Mouse (Mus musculus) neural tube, embryonic 14.5 days (tissue): Measurements from ENCODE around the gene Gusb. TPM values are rescaled to one million over a fixed set of nuclear protein-coding genes. Genes with fewer than 3 reads are reported as not detected.
"Not testable (repeated sequence)": the region's sequence is repeated elsewhere in the genome, so short reads cannot be mapped to it uniquely, and the experiment has no call there.

ENCODE experiments used
- ATAC-seq: fragments of 200-750 bp; cut with Nextera tagmentation; 2 replicates; pipeline ENCODE4 v1.8.0; 2017; ENCODE audit warnings: low read depth, mild to moderate bottlenecking, moderate TSS enrichment, moderate library complexity
- H3K27ac ChIP-seq: fragments of 300-500 bp; sonication (generic); 2 replicates; pipeline ENCODE4 v1.5.1; 2014; ENCODE audit warnings: low read depth, mild to moderate bottlenecking, control low read depth, low read length, moderate library complexity, mixed read lengths
- H3K27me3 ChIP-seq: fragments of 300-500 bp; sonication (generic); 2 replicates; pipeline ENCODE4 v1.6.1; 2014; ENCODE audit warnings: low read length; ENCODE audit not compliant: control insufficient read depth, insufficient read depth
- H3K36me3 ChIP-seq: fragments of 300-500 bp; sonication (generic); 2 replicates; pipeline ENCODE4 v1.6.1; 2014; ENCODE audit warnings: low read length, mixed read lengths; ENCODE audit not compliant: control insufficient read depth, insufficient read depth
- H3K4me1 ChIP-seq: fragments of 300-500 bp; sonication (generic); 2 replicates; pipeline ENCODE4 v1.6.1; 2014; ENCODE audit warnings: low read length; ENCODE audit not compliant: control insufficient read depth, insufficient read depth
- H3K4me2 ChIP-seq: fragments of 300-500 bp; sonication (generic); 2 replicates; pipeline ENCODE4 v1.6.1; 2014; ENCODE audit warnings: mild to moderate bottlenecking, low read depth, low read length, control low read depth
- H3K4me3 ChIP-seq: fragments of 300-500 bp; sonication (generic); 2 replicates; pipeline ENCODE4 v1.5.1; 2014; ENCODE audit warnings: low read depth, low read length, control low read depth, mixed read lengths
- H3K9ac ChIP-seq: fragments of 300-500 bp; sonication (generic); replicated peaks from 2 replicates; pipeline ENCODE4 v1.6.1; 2014; ENCODE audit warnings: low read depth, mild to moderate bottlenecking, control low read depth, low read length, mixed read lengths
- H3K9me3 ChIP-seq: fragments of 300-500 bp; sonication (generic); 2 replicates; pipeline ENCODE4 v1.6.1; 2016; ENCODE audit warnings: low read length; ENCODE audit not compliant: control insufficient read depth
- WGBS: fragments of 180-500 bp; shearing (Covaris S2); extraction: QIAGEN DNeasy Blood & Tissue Kit; methylation state at CpG from one replicate; pipeline ENCODE4 v1.1.7; 2014; 5-methylcytosine and 5-hydroxymethylcytosine counted together
- polyA plus RNA-seq: library from polyadenylated mRNA; unstranded; fragments of >200 nt; fragmentation: Nextera tagmentation; extraction: Ambion mirVana; gene quantifications from 2 replicates; pipeline ENCODE4 v1.2.1, GENCODE M21; 2014

Gene Gusb
- polyA plus RNA-seq, 1 experiment from 2014 or later, result 32.7 TPM

DNA sequence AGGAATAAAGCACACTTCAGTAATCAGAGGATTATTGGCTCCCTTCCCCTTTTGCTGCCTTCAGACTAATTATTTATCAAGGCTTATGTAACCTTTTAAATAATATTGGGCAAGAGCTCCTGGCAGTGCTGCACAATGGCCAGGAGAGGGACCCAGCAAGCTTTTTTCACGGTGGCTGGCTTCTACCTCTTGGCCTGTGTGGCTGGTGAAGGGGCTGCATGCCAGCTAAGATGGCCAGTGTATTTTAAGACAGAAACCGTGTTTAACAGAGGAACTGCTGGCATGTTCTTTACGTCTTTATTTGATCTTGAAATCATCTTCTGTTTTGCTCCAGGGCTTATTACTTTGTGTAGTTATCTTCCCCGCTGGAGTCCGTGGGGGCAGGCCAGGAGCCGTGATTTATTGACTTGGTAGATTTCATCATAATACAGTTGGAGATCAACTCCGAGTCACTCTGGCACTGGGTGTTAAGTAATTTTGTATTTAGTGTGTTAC is 41.4 kb upstream of the Gusb start:
- Histone ChIP-seq H3K27ac (no peak overlapping the region), H3K4me1 (no peaks in the 10 kb centered on the region), H3K4me2 (no peak overlapping the region), H3K4me3 (no peak overlapping the region), H3K27me3 (no peaks in the 10 kb centered on the region), H3K9me3 (no peaks in the 10 kb centered on the region), H3K36me3 (peaks cover 36% of the 10 kb centered on the region), H3K9ac (no peak overlapping the region)
- no peak for ATAC-seq
- 75% methylated on average over 7 of the region's 7 CpGs for WGBS

DNA sequence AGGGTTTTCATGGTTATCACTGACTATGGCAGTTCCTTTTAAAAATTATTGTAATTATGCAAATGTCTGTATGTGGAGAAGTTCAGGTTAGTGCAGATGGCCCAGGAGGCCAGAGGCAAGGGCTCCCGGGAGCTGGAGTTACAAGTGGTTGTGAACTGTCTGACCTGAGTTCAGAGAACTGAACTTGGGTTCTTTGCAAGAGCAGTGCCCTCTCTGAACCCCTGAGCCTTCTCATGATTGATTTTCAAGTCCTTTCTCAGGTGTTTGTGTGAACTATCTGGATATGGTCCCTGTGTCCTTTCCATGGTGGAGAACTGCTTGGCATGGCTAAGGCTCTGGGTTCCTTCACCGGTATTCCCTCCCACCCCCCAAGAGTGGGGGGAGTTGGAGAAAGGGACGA is 40.9 kb upstream of the Gusb start:
- no peak overlapping the region for H3K4me2 ChIP-seq
- H3K9ac ChIP-seq, result no peak overlapping the region
- 82% methylated on average over 3 of the region's 3 CpGs for WGBS
- no peaks in the 10 kb centered on the region for H3K4me1 ChIP-seq
- peaks cover 34% of the 10 kb centered on the region for H3K36me3 ChIP-seq
- no peaks in the 10 kb centered on the region for H3K9me3 ChIP-seq
- no peak overlapping the region for H3K4me3 ChIP-seq
- ATAC-seq, result no peak
- no peak overlapping the region for H3K27ac ChIP-seq
- no peaks in the 10 kb centered on the region for H3K27me3 ChIP-seq

DNA sequence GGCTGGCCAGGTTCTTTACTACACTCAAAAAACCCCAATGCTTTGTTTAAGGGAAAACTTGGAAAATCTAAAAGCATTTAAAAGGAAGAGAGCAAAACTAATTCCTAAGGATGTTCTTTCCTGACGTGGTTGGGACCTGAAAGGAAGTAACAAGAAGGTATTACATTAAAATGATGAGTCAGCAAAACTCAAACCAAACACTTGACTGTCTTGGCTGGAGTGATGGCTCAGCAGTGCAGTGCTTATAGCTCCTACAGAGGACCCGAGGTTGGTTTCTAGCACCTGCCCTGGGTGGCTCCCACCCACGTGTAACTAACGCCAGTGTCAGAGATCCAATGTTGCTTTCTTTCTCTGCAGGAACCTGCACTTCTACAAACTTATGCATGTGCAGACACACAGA is 38.4 kb upstream of the Gusb start:
- no peak overlapping the region for H3K27ac ChIP-seq
- H3K4me3 ChIP-seq, result no peak overlapping the region
- no peaks in the 10 kb centered on the region for H3K27me3 ChIP-seq
- peaks cover 32% of the 10 kb centered on the region for H3K36me3 ChIP-seq
- H3K4me2 ChIP-seq, result no peak overlapping the region
- H3K9ac ChIP-seq, result no peak overlapping the region
- ATAC-seq, result no peak
- H3K4me1 ChIP-seq, result no peaks in the 10 kb centered on the region
- WGBS, result 91% methylated on average over 4 of the region's 4 CpGs
- H3K9me3 ChIP-seq, result no peaks in the 10 kb centered on the region

GRCm38 (mm10) chr5:130040797-130041196 is 37.9 kb upstream of the Gusb start:
- ATAC-seq, result no peak
- Histone ChIP-seq H3K9ac (no peak overlapping the region), H3K9me3 (no peaks in the 10 kb centered on the region), H3K4me2 (no peak overlapping the region), H3K27me3 (no peaks in the 10 kb centered on the region), H3K27ac (no peak overlapping the region), H3K36me3 (peaks cover 29% of the 10 kb centered on the region), H3K4me3 (no peak overlapping the region), H3K4me1 (no peaks in the 10 kb centered on the region)
- WGBS, result 94% methylated on average over 4 of the region's 4 CpGs

- H3K4me2 ChIP-seq, result no peak overlapping the region
- no peaks in the 10 kb centered on the region for H3K4me1 ChIP-seq
- H3K27ac ChIP-seq, result no peak overlapping the region
- H3K9ac ChIP-seq, result no peak overlapping the region
- ATAC-seq, result no peak
- H3K4me3 ChIP-seq, result no peak overlapping the region
- peaks cover 32% of the 10 kb centered on the region for H3K36me3 ChIP-seq
- 68% methylated on average over 19 of the region's 19 CpGs for WGBS
- no peaks in the 10 kb centered on the region for H3K9me3 ChIP-seq
- H3K27me3 ChIP-seq, result no peaks in the 10 kb centered on the region
These were observed 35.1 kb upstream of the Gusb start for GRCm38 (mm10) chr5:130037752-130038455.

- H3K36me3 ChIP-seq, result peaks cover 22% of the 10 kb centered on the region
- ATAC-seq, H3K27ac ChIP-seq, H3K9ac ChIP-seq, H3K27me3 ChIP-seq, H3K4me1 ChIP-seq, H3K9me3 ChIP-seq, H3K4me2 ChIP-seq, H3K4me3 ChIP-seq: not testable (repeated sequence)
- WGBS, result 65% methylated on average over 2 of the region's 2 CpGs
These were observed 33.5 kb upstream of the Gusb start for GRCm38 (mm10) chr5:130036300-130036699.

DNA sequence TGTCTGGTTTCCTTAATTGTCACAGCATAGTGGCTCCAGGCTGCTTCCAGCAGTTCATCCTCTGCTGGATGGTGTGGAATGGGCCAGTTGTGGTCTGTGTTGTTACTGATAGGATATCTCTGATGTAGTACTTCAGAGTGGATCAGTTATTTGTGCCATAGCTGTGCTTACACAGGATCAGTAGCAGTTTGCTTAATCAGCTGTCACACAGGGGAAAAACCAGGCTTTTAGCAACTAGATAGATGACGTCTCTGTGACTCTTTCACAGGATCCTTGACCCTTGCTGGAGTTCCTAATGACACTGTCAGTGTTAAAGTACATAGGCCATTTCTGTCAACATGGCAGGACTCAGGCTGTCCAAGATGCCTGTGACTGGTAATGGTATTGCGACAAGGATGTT is 31.0 kb upstream of the Gusb start:
- ATAC-seq, result no peak
- H3K9ac ChIP-seq, result no peak overlapping the region

GRCm38 (mm10) chr5:130031410-130032390 is 28.9 kb upstream of the Gusb start:
- no peak overlapping the region for H3K4me2 ChIP-seq
- H3K27ac ChIP-seq, result no peak overlapping the region
- no peaks in the 10 kb centered on the region for H3K27me3 ChIP-seq
- H3K9ac ChIP-seq, result no peak overlapping the region
- peaks cover 3% of the 10 kb centered on the region; the same call in 1 of the 2 replicates for H3K4me1 ChIP-seq
- no peak overlapping the region for H3K4me3 ChIP-seq
- H3K9me3 ChIP-seq, result no peaks in the 10 kb centered on the region
- peaks cover 7% of the 10 kb centered on the region; the same call in 1 of the 2 replicates for H3K36me3 ChIP-seq
- ATAC-seq, result no peak
- 93% methylated on average over 19 of the region's 19 CpGs for WGBS

More for the DNA sequence above, 31.0 kb upstream of the Gusb start:
- Histone ChIP-seq H3K36me3 (peaks cover 7% of the 10 kb centered on the region; the same call in 1 of the 2 replicates), H3K9me3 (no peaks in the 10 kb centered on the region), H3K4me2 (no peak overlapping the region), H3K27me3 (no peaks in the 10 kb centered on the region), H3K27ac (no peak overlapping the region), H3K4me1 (peaks cover 3% of the 10 kb centered on the region; the same call in 1 of the 2 replicates), H3K4me3 (no peak overlapping the region)
- WGBS, result 85% methylated on average over 2 of the region's 2 CpGs
